Mouse (Mus musculus) embryonic fibroblast, embryonic 13.5 days (primary cell): Measurements from ENCODE around the gene Babam2.

ENCODE experiments used
- CTCF ChIP-seq: IDR thresholded peaks from 2 replicates; pipeline ENCODE4 v1.5.1; 2011; ENCODE audit warnings: mild to moderate bottlenecking, control low read depth, low read length, moderate library complexity, borderline replicate concordance; ENCODE audit not compliant: insufficient read depth
- POLR2A ChIP-seq: IDR thresholded peaks from 2 replicates; pipeline ENCODE4 v1.6.1; 2011; ENCODE audit warnings: low read depth, mild to moderate bottlenecking, control low read depth, low read length, moderate library complexity

- no peak for TF ChIP-seq CTCF
- TF ChIP-seq POLR2A: no peak
These were observed 287.0 kb downstream of the Babam2 start for GRCm38 (mm10) chr5:31984369-31984961.
